Mouse (Mus musculus): ENCODE results near the gene Ptprs. TPM values are rescaled to one million over a fixed set of nuclear protein-coding genes. Genes with fewer than 3 reads are reported as not detected.

Gene Ptprs
- total RNA-seq, 2 experiments from 2014 or later: 35.3 to 39.7 TPM

GRCm38 (mm10) chr17:56468870-56469269, 7.4 kb downstream of the Ptprs start:
- ATAC-seq (replicated peaks; ENCODE audit: poor library complexity): peak; percentile 49

GRCm38 (mm10) chr17:56468380-56468779, 7.9 kb downstream of the Ptprs start:
- ATAC-seq (replicated peaks; ENCODE audit: poor library complexity): no peak

DNA sequence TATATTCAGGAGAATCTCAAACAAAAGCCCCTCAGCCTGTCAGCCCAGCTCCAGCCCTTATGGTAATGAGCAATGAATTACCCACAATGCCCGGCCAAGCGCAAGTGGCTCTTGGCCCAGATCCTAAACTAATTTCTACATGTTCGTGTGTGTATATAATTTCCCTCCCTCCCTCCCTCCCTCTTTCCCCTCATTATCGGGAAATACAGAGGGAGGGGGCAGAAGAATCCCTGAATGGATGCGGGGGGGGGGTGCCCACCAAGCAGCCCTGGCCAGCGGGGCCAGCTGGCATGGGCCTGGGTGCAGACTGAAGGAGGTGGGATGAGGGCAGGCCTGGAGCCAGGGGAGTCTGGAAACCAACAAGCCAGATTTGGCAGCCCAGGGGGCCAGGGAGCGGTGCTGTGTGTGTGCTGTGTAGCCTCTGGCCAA, 8.8 kb downstream of the Ptprs start:
- ATAC-seq (replicated peaks; ENCODE audit: poor library complexity): no peak

GRCm38 (mm10) chr17:56466747-56467146, 9.5 kb downstream of the Ptprs start:
- no peak for ATAC-seq (replicated peaks; ENCODE audit: poor library complexity)

GRCm38 (mm10) chr17:56464817-56465216, 11.5 kb downstream of the Ptprs start:
- ATAC-seq (replicated peaks; ENCODE audit: poor library complexity): no peak

GRCm38 (mm10) chr17:56464345-56464744, 11.9 kb downstream of the Ptprs start:
- ATAC-seq (replicated peaks; ENCODE audit: poor library complexity): no peak

- no peak for ATAC-seq (replicated peaks; ENCODE audit: poor library complexity)
These were observed 12.8 kb downstream of the Ptprs start for GRCm38 (mm10) chr17:56463500-56463899.

DNA sequence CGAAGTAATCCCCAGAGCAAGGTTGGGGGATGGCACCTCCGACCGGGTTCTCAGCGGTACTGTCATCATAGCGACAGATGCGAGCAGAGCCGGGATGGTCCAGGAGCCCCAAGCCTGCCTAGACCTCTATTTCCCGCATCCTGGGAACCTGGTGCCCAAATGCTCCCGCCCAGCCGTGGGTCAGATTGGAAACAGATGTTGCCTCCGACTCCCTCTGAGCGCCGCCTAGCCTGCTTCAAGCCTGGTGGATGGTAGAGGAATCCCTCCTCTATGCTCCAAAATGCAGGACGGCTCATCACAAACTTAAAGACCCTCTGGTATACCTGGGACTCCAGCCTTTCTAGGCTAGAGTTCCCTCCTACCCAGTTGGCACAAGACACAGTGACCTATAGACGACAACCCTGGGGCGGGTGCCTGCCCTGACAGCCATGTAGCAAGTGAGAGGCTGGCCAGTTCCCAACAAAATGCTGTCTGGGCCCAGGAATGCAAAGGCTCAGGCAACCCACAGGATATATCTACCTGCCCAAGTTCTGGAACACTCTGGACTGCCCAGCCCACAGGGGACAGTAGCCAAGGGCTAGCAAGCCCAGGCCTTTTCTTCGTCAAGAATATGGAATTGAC, 13.3 kb downstream of the Ptprs start:
- no peak for ATAC-seq (replicated peaks; ENCODE audit: poor library complexity)

DNA sequence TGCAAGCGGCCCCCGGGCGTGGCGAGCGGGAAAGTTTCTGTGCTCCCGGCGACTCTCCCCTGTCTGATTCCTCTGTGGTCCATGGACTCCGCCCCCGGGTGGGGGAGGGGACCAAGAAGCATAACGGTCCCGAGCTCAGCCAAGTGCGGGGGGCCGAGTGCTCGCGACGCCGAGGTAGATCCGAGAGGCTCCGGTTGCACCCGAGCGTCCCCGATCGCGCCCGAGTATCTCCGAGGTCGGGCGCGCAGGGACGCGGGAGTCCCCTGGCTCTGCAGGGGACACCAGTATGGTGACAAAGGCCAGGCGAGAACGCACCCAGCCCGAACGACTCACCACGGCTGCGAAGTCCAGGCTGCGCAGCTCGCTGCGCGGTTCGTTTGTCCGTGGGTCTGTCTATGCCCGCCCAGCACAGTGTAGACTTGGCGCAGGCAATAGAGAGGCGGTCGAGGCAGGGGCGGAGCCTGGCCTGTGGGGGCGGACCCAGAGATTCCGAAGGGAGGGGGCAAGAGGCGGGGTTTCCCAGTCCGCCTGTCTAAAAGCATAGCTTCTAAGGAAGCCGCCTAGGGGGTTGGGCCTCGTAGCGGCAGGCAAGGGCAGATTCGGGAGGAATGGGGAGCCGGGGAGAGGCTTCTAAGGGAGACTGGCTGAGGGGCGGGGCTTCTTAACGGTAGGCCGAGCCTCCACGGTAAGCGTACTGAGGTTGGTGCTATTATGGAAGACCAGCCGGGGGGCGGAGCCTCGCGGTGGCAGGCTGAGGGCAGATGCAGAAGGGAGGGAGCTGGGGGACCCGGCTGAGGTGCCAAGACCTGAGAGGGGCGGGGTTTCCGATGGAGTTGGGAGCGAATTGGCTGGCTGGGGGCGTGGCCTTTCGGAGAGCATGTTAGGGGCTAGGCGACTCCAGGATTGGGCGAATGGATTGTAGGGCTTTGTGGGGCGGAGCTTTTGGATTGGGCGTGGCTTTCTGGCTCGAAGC, 14.2 kb downstream of the Ptprs start:
- peak; percentile 80 for ATAC-seq (replicated peaks; ENCODE audit: poor library complexity)

- no peak for ATAC-seq (replicated peaks; ENCODE audit: poor library complexity)
These were observed 15.4 kb downstream of the Ptprs start for GRCm38 (mm10) chr17:56460876-56461275.

- no peak for ATAC-seq (replicated peaks; ENCODE audit: poor library complexity)
These were observed 18.8 kb downstream of the Ptprs start for GRCm38 (mm10) chr17:56457442-56457841.

- no peak for ATAC-seq (replicated peaks; ENCODE audit: poor library complexity)
These were observed 19.9 kb downstream of the Ptprs start for GRCm38 (mm10) chr17:56456353-56456752.

GRCm38 (mm10) chr17:56453689-56454088, 22.6 kb downstream of the Ptprs start:
- no peak for ATAC-seq (replicated peaks; ENCODE audit: poor library complexity)

- no peak for ATAC-seq (replicated peaks; ENCODE audit: poor library complexity)
These were observed 23.0 kb downstream of the Ptprs start for GRCm38 (mm10) chr17:56453251-56453650.

- no peak for ATAC-seq (replicated peaks; ENCODE audit: poor library complexity)
These were observed 28.6 kb downstream of the Ptprs start for GRCm38 (mm10) chr17:56447716-56448115.

GRCm38 (mm10) chr17:56445397-56445796, 30.9 kb downstream of the Ptprs start:
- ATAC-seq (replicated peaks; ENCODE audit: poor library complexity): no peak

DNA sequence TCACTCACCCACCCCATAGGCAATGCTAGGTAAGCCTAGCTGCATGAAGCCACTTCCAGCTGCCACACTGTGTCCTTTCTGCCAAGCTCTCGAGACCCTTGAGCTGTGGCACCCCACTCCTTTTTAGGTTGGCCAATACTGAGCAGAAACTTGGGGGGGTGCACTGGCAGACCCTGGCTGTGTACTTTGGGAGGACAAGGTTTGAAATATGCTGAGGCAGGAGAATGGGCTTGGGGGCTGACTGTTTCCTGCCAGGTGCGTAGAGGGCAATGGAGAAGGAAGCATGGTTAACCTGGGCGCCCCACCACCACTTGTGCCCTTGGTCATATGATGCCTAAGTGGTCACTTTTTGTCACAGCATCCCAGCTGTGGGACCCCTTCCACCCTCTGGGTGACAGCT, 31.5 kb downstream of the Ptprs start:
- no peak for ATAC-seq (replicated peaks; ENCODE audit: poor library complexity)

DNA sequence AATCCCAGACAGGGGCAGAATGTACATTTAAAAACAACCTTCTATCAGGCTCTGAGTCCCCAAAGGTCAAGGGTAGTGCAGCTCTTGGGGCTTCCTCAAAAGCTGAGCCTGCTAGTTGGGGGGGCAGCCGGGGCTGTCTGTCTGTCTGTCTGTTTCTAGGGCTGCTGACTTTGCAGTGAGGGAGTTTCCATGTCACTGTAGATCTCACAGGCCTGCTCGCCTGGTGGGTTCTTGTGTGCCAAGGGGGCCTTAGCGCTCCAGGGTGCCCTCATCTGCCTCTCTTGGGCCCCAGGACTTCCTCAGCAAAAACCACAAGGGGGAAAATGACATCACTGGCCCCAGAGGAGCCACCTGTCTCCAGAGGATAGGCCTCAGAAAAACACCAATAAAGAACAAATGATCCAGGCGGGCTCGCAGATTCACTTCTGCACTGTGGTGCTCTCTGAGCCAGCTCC, 32.9 kb downstream of the Ptprs start:
- ATAC-seq (replicated peaks; ENCODE audit: poor library complexity): peak; percentile 86

DNA sequence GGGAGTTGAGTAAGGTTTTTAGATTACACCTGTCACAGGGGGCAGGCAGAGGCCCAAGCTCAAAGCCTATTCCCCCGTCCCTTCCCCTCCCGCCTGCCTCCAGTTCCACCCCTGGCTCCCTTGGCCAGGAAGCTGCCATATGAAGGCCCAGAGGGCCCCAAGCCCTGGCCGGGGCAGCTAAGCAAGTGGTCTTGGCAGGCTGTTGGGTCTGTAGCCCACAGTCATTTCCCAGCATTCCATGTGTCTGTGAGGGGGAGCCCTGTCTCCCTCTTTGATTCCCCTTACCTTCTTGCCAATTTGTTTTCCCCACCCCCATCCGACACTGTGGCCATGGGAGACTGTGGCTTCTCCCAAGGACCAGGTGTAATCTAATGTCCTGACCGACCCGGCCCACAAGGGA, 34.0 kb downstream of the Ptprs start:
- no peak for ATAC-seq (replicated peaks; ENCODE audit: poor library complexity)

- ATAC-seq (replicated peaks; ENCODE audit: poor library complexity): no peak
These were observed 36.4 kb downstream of the Ptprs start for GRCm38 (mm10) chr17:56439731-56440460.

DNA sequence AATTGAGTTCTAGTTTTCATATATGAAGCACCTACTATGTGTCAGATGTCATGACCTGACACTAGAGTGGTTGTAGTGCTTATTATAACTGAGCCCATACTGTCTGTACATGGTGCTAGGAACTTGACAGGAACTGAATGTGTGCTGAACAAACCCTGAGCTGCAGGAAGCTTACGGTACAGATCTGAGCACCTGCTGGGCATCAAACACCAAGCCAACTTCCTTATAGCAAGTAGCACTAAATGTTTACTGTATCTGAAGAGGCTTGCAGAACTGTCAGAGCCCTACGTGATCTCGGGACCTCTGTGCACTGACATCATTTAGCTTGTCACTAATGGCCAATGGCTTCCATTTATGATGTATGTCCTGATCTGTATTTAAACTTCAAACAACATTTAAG, 44.7 kb downstream of the Ptprs start:
- no peak for ATAC-seq (replicated peaks; ENCODE audit: poor library complexity)
